Mouse (Mus musculus): ENCODE measurements at regions not wholly inside any gene's neighbourhood (a gene's known extent, or its start where the extent isn't known, plus 50 kb on each side); places are given as distances from the start of the nearest gene placed in this dataset.

- TF ChIP-seq CTCF (IDR thresholded peaks at IDR 0.05; ENCODE audit: low read depth) (no peak), EP300 (IDR thresholded peaks at IDR 0.05; ENCODE audit: low read depth) (no peak)
- WGBS: 56% methylated on average over 2 of the region's 2 CpGs
- Histone ChIP-seq H3K27ac (ENCODE audit: low read depth) (no peak overlapping the region), H3K27me3 (ENCODE audit: control insufficient read depth, insufficient read depth, low read length) (no peaks in the 10 kb centered on the region), H3K4me1 (ENCODE audit: control insufficient read depth, insufficient read depth) (no peaks in the 10 kb centered on the region), H3K9ac (replicated peaks; ENCODE audit: low read depth, low read length) (no peak overlapping the region), H3K9me3 (replicated peaks; ENCODE audit: control insufficient read depth, low read length) (no peaks in the 10 kb centered on the region), H3K4me3 (ENCODE audit: low read depth, low read length) (no peak overlapping the region), H3K4me2 (ENCODE audit: low read depth, low read length) (no peak overlapping the region), H3K36me3 (replicated peaks; ENCODE audit: control insufficient read depth, insufficient read depth, low read length) (no peaks in the 10 kb centered on the region)
- ATAC-seq (ENCODE audit: insufficient read depth, low read depth): no peak
- DNase-seq (ENCODE audit: low spot score): no peak
Measured at GRCm38 (mm10) chr2:63472248-63472647, 288.2 kb upstream of the Kcnh7 start.

- H3K27ac ChIP-seq (ENCODE audit: low read depth): no peak overlapping the region
- H3K4me3 ChIP-seq (ENCODE audit: low read depth, low read length): no peak overlapping the region
- H3K9me3 ChIP-seq (replicated peaks; ENCODE audit: control insufficient read depth, low read length): no peaks in the 10 kb centered on the region
- H3K9ac ChIP-seq (replicated peaks; ENCODE audit: low read depth, low read length): no peak overlapping the region
- no peaks in the 10 kb centered on the region for H3K36me3 ChIP-seq (replicated peaks; ENCODE audit: control insufficient read depth, insufficient read depth, low read length)
- WGBS: 83% methylated on average over 2 of the region's 2 CpGs
- DNase-seq (ENCODE audit: low spot score) (no peak), ATAC-seq (ENCODE audit: insufficient read depth, low read depth) (no peak)
- H3K27me3 ChIP-seq (ENCODE audit: control insufficient read depth, insufficient read depth, low read length): no peaks in the 10 kb centered on the region
- H3K4me2 ChIP-seq (ENCODE audit: low read depth, low read length): no peak overlapping the region
- TF ChIP-seq CTCF (IDR thresholded peaks at IDR 0.05; ENCODE audit: low read depth) (no peak), EP300 (IDR thresholded peaks at IDR 0.05; ENCODE audit: low read depth) (no peak)
- peaks cover 6% of the 10 kb centered on the region; the same call in 1 of the 2 replicates for H3K4me1 ChIP-seq (ENCODE audit: control insufficient read depth, insufficient read depth)
Measured at GRCm38 (mm10) chr2:63459112-63459511, 275.0 kb upstream of the Kcnh7 start.

- peak; percentile 87 for ATAC-seq (ENCODE audit: insufficient read depth, low read depth)
- Histone ChIP-seq H3K9ac (replicated peaks; ENCODE audit: low read depth, low read length) (no peak overlapping the region), H3K27me3 (ENCODE audit: control insufficient read depth, insufficient read depth, low read length) (no peaks in the 10 kb centered on the region), H3K36me3 (replicated peaks; ENCODE audit: control insufficient read depth, insufficient read depth, low read length) (no peaks in the 10 kb centered on the region), H3K4me3 (ENCODE audit: low read depth, low read length) (no peak overlapping the region), H3K4me1 (ENCODE audit: control insufficient read depth, insufficient read depth) (peaks cover 6% of the 10 kb centered on the region; the same call in 1 of the 2 replicates), H3K27ac (ENCODE audit: low read depth) (peak overlapping the region; percentile 76), H3K9me3 (replicated peaks; ENCODE audit: control insufficient read depth, low read length) (no peaks in the 10 kb centered on the region), H3K4me2 (ENCODE audit: low read depth, low read length) (peak overlapping the region; percentile 36)
- 27% methylated on average over 10 of the region's 10 CpGs for WGBS
- TF ChIP-seq EP300 (IDR thresholded peaks at IDR 0.05; ENCODE audit: low read depth) (peak; percentile 79), CTCF (IDR thresholded peaks at IDR 0.05; ENCODE audit: low read depth) (no peak)
- DNase-seq (ENCODE audit: low spot score): peak; percentile 72
Measured at GRCm38 (mm10) chr2:63454263-63455011, 270.4 kb upstream of the Kcnh7 start.

- peaks cover 6% of the 10 kb centered on the region; the same call in 1 of the 2 replicates for H3K4me1 ChIP-seq (ENCODE audit: control insufficient read depth, insufficient read depth)
- DNase-seq (ENCODE audit: low spot score) (peak; percentile 9), ATAC-seq (ENCODE audit: insufficient read depth, low read depth) (no peak)
- H3K9me3 ChIP-seq (replicated peaks; ENCODE audit: control insufficient read depth, low read length): no peaks in the 10 kb centered on the region
- TF ChIP-seq CTCF (IDR thresholded peaks at IDR 0.05; ENCODE audit: low read depth): no peak
- TF ChIP-seq EP300 (IDR thresholded peaks at IDR 0.05; ENCODE audit: low read depth): no peak
- H3K4me2 ChIP-seq (ENCODE audit: low read depth, low read length): no peak overlapping the region
- 26% methylated on average over 1 of the region's 1 CpGs for WGBS
- no peak overlapping the region for H3K4me3 ChIP-seq (ENCODE audit: low read depth, low read length)
- no peaks in the 10 kb centered on the region for H3K36me3 ChIP-seq (replicated peaks; ENCODE audit: control insufficient read depth, insufficient read depth, low read length)
- no peak overlapping the region for H3K9ac ChIP-seq (replicated peaks; ENCODE audit: low read depth, low read length)
- H3K27me3 ChIP-seq (ENCODE audit: control insufficient read depth, insufficient read depth, low read length): no peaks in the 10 kb centered on the region
- H3K27ac ChIP-seq (ENCODE audit: low read depth): peak overlapping the region; percentile 43; the same call in 1 of the 2 replicates
Measured at GRCm38 (mm10) chr2:63452891-63453290, 268.8 kb upstream of the Kcnh7 start.

- 53% methylated on average over 1 of the region's 1 CpGs for WGBS
- Histone ChIP-seq H3K4me2 (ENCODE audit: low read depth, low read length) (no peak overlapping the region), H3K9me3 (replicated peaks; ENCODE audit: control insufficient read depth, low read length) (no peaks in the 10 kb centered on the region), H3K27ac (ENCODE audit: low read depth) (no peak overlapping the region), H3K9ac (replicated peaks; ENCODE audit: low read depth, low read length) (no peak overlapping the region), H3K36me3 (replicated peaks; ENCODE audit: control insufficient read depth, insufficient read depth, low read length) (no peaks in the 10 kb centered on the region), H3K4me3 (ENCODE audit: low read depth, low read length) (no peak overlapping the region), H3K4me1 (ENCODE audit: control insufficient read depth, insufficient read depth) (peaks cover 6% of the 10 kb centered on the region; the same call in 1 of the 2 replicates), H3K27me3 (ENCODE audit: control insufficient read depth, insufficient read depth, low read length) (no peaks in the 10 kb centered on the region)
- TF ChIP-seq EP300 (IDR thresholded peaks at IDR 0.05; ENCODE audit: low read depth) (no peak), CTCF (IDR thresholded peaks at IDR 0.05; ENCODE audit: low read depth) (peak; percentile 51)
- DNase-seq (ENCODE audit: low spot score) (no peak), ATAC-seq (ENCODE audit: insufficient read depth, low read depth) (no peak)
Measured at GRCm38 (mm10) chr2:63452164-63452563, 268.1 kb upstream of the Kcnh7 start.

- H3K36me3 ChIP-seq (replicated peaks; ENCODE audit: control insufficient read depth, insufficient read depth, low read length): no peaks in the 10 kb centered on the region
- ATAC-seq (ENCODE audit: insufficient read depth, low read depth): no peak
Measured at GRCm38 (mm10) chr2:63434327-63434726, 250.2 kb upstream of the Kcnh7 start.

More at GRCm38 (mm10) chr2:63434327-63434726, 250.2 kb upstream of the Kcnh7 start:
- Histone ChIP-seq H3K27ac (ENCODE audit: low read depth) (no peak overlapping the region), H3K4me2 (ENCODE audit: low read depth, low read length) (no peak overlapping the region), H3K4me1 (ENCODE audit: control insufficient read depth, insufficient read depth) (no peaks in the 10 kb centered on the region), H3K9ac (replicated peaks; ENCODE audit: low read depth, low read length) (no peak overlapping the region), H3K4me3 (ENCODE audit: low read depth, low read length) (no peak overlapping the region), H3K9me3 (replicated peaks; ENCODE audit: control insufficient read depth, low read length) (no peaks in the 10 kb centered on the region), H3K27me3 (ENCODE audit: control insufficient read depth, insufficient read depth, low read length) (no peaks in the 10 kb centered on the region)
- no peak for DNase-seq (ENCODE audit: low spot score)
- no peak for TF ChIP-seq CTCF (IDR thresholded peaks at IDR 0.05; ENCODE audit: low read depth)
- no peak for TF ChIP-seq EP300 (IDR thresholded peaks at IDR 0.05; ENCODE audit: low read depth)

Measured in heart, postnatal 0 days (tissue).